Mouse (Mus musculus): ENCODE data around the gene Pdzd7.

The Pdzd7 gene

GRCm38 (mm10) chr19:45012636-45013035, 32.9 kb downstream of the Pdzd7 start:
- DNase-seq (ENCODE audit: low spot score in 2 of 2), result no peak

DNA sequence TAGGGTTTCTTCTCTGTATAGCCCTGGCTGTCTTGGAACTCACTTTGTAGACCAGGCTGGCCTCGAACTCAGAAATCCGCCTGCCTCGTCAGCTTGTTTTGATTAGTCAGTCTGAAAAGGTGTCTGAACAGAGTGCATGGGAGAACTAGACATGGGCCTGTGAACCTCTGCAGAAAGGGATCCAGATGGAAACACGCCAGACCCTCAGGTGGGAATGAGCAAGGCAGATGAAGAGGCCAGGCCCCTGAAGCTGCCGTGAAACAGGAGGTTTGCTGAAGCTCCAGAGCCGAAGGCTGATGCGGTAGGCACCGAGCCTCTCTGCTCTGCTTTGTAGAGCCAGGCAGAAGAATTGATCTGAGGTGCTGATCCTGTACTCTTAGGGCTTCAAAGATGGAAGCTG, 33.3 kb downstream of the Pdzd7 start:
- DNase-seq (ENCODE audit: low spot score in 2 of 2), result no peak

DNA sequence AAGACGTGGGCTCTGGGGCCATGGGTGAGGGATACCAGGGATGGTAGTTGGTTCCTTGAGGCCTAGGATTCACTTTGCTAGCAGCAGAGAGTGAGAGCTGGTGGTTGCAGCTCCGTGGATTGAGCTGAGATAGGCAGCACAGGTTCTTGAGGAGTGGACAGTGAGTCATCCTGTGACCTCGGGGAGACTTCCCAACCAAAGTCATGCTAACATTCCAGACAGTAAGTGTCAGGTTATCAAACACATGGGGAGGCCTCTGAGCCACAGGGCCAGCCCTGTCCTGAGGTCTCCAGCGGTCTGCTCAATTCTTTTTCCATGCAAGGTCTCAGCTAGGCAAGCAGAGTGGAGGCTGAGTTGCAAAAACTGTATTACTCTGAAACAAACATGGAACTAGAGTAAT, 34.9 kb downstream of the Pdzd7 start:
- DNase-seq (ENCODE audit: low spot score in 2 of 2), result no peak

DNA sequence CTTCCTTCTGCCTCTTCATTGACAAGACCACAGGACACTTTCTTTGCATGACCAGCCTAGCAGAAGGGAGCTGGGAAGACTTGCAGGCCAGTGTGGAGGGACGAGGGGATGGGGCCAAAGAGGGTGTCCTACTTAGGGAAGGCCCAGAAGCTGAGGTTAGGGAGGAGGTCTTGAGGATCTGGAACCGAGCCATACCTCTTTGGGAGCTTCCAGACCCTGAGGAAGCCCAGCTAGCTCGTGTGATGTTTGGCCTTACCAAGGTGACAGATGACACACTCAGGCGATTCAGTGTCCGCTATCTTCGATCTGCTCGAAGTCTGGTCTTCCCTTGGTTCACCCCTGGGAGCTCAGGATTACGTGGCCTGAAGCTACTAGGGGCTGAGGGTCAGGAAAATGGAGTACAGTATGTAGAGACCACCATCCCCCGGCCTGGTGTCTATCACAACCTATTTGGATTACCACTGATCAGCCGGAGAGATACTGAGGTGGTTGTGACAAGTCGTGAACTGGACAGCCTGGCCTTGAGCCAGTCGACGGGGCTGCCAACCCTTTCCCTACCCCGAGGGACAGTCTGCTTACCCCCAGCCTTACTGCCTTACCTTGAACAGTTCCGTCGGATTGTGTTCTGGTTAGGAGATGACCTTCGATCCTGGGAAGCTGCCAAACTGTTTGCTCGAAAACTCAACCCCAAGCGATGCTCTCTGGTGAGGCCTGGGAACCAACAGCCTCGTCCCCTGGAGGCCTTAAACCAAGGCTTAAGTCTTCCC, 37.9 kb downstream of the Pdzd7 start:
- no peak for DNase-seq (ENCODE audit: low spot score in 2 of 2)

GRCm38 (mm10) chr19:45007021-45007420, 38.5 kb downstream of the Pdzd7 start:
- DNase-seq (ENCODE audit: low spot score in 2 of 2), result no peak

- peak; percentile 97 to 98 for DNase-seq (ENCODE audit: low spot score in 2 of 2)
Observed at GRCm38 (mm10) chr19:45005957-45006712, 39.4 kb downstream of the Pdzd7 start, which contains the start of gene Mrpl43. Gene Mrpl43 (minus strand): TSS chr19:45006442.

DNA sequence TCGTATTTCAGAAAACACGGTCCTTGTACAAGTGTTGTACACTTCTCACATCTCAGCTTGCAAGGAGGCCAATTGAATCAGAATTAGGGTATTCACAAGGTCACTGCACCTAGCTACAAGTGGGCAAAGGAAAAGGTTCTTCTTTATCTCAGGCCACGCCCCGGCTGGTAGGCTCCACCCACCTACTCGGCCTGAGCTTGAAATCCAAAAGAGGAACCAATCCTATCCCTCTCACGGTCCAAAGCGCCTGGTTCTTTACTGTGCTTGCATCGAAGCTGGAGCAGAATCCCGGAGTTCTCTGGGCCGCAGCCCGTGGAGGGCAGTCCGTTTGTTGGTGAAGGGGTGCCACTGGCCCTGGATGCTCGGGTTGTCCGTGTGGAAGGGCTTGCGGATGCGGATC, 40.1 kb downstream of the Pdzd7 start, which contains the start of gene Twnk:
Gene Twnk, plus strand, starts transcription at position 220 of the 400 bp plus-strand sequence.
- DNase-seq (ENCODE audit: low spot score in 2 of 2), result no peak

DNA sequence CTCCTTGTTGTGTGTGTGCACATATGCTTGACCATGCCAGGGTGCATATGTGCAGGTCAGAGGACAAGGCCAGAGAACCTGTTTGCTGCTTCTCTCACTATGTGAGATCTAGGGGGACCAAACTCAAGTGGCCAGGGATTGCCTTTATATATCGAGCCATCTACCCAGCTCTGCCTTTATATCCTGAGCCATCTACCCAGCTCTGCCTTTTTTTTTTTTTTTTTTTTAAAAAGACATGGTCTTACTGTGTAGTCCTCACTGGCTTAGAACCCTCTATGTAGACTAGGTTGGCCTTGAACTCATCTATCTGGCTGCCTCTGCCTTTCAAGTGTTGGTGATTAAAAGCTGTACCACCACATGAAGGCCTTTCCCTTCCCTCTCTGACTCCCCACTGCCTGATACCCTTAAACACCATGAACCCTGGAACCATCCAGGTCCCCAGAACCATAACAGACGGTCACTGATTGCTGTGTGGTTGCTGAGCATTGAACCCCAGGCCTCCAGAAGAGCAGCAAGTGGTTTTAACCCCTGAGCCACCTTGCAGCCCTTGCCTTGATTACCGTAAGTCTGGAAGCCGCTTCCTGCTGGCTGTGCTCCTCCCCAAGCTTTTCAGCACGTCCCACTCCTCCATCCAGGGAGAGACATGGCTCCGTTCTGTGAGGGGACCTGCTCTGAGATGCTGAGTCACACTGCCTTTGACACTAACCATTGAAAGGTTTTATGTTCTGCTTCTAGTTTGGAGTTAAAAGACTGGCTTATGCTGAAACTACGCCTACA, 41.6 kb downstream of the Pdzd7 start:
- no peak for DNase-seq (ENCODE audit: low spot score in 2 of 2)

- no peak for DNase-seq (ENCODE audit: low spot score in 2 of 2)
Observed at GRCm38 (mm10) chr19:45002301-45002700, 43.2 kb downstream of the Pdzd7 start.

GRCm38 (mm10) chr19:44999647-45000046, 45.9 kb downstream of the Pdzd7 start:
- DNase-seq (ENCODE audit: low spot score in 2 of 2), result no peak

DNA sequence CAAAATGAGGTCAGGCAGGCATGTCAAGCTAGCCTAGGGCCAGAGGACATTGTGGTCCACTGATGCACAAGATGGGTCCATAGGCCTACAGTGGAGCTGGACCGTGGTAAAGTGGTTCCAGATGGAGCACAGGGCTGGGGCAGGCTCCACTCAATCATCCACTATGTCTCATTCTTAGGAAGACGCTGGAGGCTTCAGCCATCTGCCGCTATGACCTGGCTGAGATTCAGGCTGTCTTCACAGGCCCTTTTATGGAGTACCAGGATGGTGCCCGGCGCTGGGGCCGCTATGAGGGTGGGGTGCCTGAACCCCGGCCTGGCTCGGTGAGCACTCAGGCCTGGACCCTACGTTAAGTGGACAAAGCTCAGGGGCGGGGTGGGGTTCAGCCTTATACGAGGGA, 47.7 kb downstream of the Pdzd7 start:
- no peak for DNase-seq (ENCODE audit: low spot score in 2 of 2)

GRCm38 (mm10) chr19:44992712-44993111, 52.8 kb downstream of the Pdzd7 start:
- no peak for DNase-seq (ENCODE audit: low spot score in 2 of 2)

DNA sequence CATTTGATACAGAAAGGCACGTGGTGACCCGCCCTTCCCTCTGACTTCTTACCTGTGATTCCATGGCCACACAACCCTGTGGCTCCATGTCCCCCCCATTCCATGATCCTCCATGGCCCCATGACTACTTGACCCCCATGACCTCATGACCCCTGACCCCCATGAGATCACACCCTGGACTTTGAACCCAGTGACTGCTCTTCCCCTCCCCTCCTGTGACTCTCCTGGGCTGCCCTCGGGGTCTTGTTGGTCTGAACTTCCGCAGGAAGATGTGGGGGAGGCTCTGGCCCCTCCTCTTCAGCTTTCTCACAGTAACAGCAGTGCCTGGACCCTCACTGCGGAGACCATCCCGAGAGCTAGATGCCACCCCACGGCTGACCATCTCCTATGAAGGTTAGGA, 53.3 kb downstream of the Pdzd7 start:
- DNase-seq (ENCODE audit: low spot score in 2 of 2), result peak in 1 of 2 experiments; percentile 17

- peak in 1 of 2 experiments; percentile 17 for DNase-seq (ENCODE audit: low spot score in 2 of 2)
Observed at GRCm38 (mm10) chr19:44991031-44991430, 54.5 kb downstream of the Pdzd7 start.

- peak in 1 of 2 experiments; percentile 7 for DNase-seq (ENCODE audit: low spot score in 2 of 2)
Observed at GRCm38 (mm10) chr19:44989567-44990495, 55.7 kb downstream of the Pdzd7 start.

GRCm38 (mm10) chr19:44988831-44989566, 56.5 kb downstream of the Pdzd7 start, which contains the start of gene Sema4g:
Gene Sema4g (plus strand): TSS chr19:44989101.
- DNase-seq (ENCODE audit: low spot score in 2 of 2), result peak in 1 of 2 experiments; percentile 49

DNA sequence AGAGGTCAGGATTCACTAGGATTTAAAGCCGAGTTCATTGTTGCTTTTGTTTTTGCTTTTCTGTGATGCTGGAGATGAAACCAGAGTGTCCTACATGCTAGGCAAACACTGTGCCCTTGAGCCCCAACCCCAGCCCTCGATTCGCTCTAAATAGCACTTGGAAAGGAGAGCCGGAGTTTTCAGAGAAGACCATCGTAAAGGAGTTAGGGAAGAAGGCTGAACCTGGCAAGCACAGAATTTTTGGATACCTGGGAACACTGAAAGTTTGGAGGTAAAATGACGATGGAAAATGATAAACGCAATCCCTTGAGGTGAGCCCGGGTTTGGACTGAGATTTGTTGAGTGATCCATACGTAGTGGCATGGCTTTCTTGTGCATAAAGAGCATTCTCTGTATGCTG, 57.2 kb downstream of the Pdzd7 start:
- no peak for DNase-seq (ENCODE audit: low spot score in 2 of 2)

- DNase-seq (ENCODE audit: low spot score in 2 of 2), result no peak
Observed at GRCm38 (mm10) chr19:44987851-44988250, 57.7 kb downstream of the Pdzd7 start.

DNA sequence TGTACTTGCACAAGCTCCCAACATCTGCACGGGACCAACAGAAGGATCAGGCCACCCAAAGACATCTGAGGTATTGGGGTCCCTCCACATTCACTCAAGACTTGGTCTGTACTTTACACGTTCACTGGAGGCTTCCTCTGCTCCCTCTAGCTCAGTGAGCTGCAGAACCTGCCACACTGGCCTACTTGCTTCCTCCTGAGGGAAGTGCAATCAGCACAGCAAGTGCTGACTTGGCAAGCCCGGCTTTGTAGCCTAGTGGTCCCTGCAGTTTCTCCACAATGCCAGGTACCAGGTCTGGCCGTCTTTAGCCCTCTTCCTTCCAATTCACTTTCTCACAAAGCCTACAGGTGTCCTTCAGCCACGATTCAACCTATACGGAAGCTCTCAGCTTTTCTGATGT, 58.5 kb downstream of the Pdzd7 start:
- DNase-seq (ENCODE audit: low spot score in 2 of 2), result no peak

All from cerebellum, postnatal 4 days (tissue).